Mouse (Mus musculus) heart, adult 2 months (tissue): ENCODE results near the gene Bcl9l. TPM values are rescaled to one million over a fixed set of nuclear protein-coding genes. Genes with fewer than 3 reads are reported as not detected.

Source experiments
- DNase-seq, 2 experiments: peaks; one replicate each; pipeline ENCODE4 v3.0.0; 2021
- H3K27ac ChIP-seq: fragments of 200-600 bp; 2 replicates; pipeline ENCODE4 v1.8.1; 2022
- H3K27me3 ChIP-seq: fragments of 200-500 bp; 2 replicates; pipeline ENCODE4 v1.6.1; 2012; ENCODE audit warnings: mild to moderate bottlenecking, low read length, inconsistent platforms, mixed read lengths; ENCODE audit not compliant: control insufficient read depth, insufficient read depth
- H3K36me3 ChIP-seq: fragments of 200-500 bp; 2 replicates; pipeline ENCODE4 v1.6.1; 2012; ENCODE audit warnings: low read length, inconsistent platforms; ENCODE audit not compliant: control insufficient read depth, insufficient read depth
- H3K4me1 ChIP-seq: fragments of 200-500 bp; 2 replicates; pipeline ENCODE4 v1.6.1; 2011; ENCODE audit warnings: low read length; ENCODE audit not compliant: control insufficient read depth, insufficient read depth
- H3K4me3 ChIP-seq: fragments of 200-600 bp; 2 replicates; pipeline ENCODE4 v1.8.1; 2022
- H3K79me2 ChIP-seq: fragments of 200-500 bp; replicated peaks from 2 replicates; pipeline ENCODE4 v1.6.1; 2012; ENCODE audit warnings: mild to moderate bottlenecking, inconsistent platforms, low read length, moderate library complexity, mixed read lengths; ENCODE audit not compliant: control insufficient read depth, insufficient read depth
- H3K9ac ChIP-seq: fragments of 200-500 bp; 2 replicates; pipeline ENCODE4 v1.6.1; 2012; ENCODE audit warnings: low read depth, mild to moderate bottlenecking, control low read depth, inconsistent platforms, low read length, mixed read lengths
- CTCF ChIP-seq: fragments of 200-600 bp; IDR thresholded peaks from 2 replicates; pipeline ENCODE4 v1.8.1; 2022; ENCODE audit warnings: antibody characterized with exemption, mild to moderate bottlenecking, moderate library complexity
- EP300 ChIP-seq: fragments of 200-500 bp; IDR thresholded peaks from 2 replicates; pipeline ENCODE4 v1.6.1; 2011; ENCODE audit warnings: low read depth, low read length, control low read depth; ENCODE audit not compliant: insufficient read depth
- POLR2A ChIP-seq: fragments of 200-500 bp; IDR thresholded peaks from 2 replicates; pipeline ENCODE4 v1.6.1; 2011; ENCODE audit warnings: mild to moderate bottlenecking, low read depth, low read length, control low read depth; ENCODE audit not compliant: insufficient read depth
- WGBS: fragments of 180-500 bp; shearing (Covaris S2); methylation state at CpG from one replicate; pipeline ENCODE4 v1.1.7; 2018; 5-methylcytosine and 5-hydroxymethylcytosine counted together
- intact Hi-C: fragments of 180-260 bp; cut with DNase I; formaldehyde crosslinking; loops from one replicate; pipeline ENCODE4 v1.15.1; 2025
- polyA plus RNA-seq: library from polyadenylated mRNA; depleted of rRNA; stranded (reverse); fragments of >200 nt; gene quantifications from 2 replicates; pipeline ENCODE4 v1.2.3, GENCODE M21; 2012; rRNA removed
- total RNA-seq, 2 experiments: library from RNA; stranded (reverse); gene quantifications; 2 replicates each; pipeline ENCODE4 v1.2.3; 2021

Bcl9l gene
- total and polyA plus RNA-seq, 3 experiments: 21.5 to 58.7 (median 44.5) TPM

DNA sequence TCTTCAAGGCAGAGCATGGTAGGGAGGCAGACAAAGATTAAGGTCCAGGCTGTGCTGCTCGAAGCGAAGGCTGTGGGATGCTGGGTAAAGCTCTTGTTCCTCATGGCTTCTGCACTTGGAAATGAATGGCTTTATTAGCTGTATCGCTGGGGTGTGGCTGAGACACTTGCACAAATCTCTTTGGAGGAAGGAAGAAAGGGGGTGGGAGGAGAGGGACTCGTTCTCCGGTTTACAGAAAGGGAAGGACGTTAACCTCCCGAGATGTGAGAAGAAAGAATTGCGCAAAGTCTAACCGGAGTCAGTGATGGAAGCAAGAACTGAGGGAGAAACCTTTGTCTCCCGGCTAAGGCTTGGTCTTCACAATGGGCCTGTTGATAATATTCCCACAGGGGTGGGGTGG lies 68.5 kb downstream of the Bcl9l start:
- 63% methylated on average over 10 of the region's 10 CpGs for WGBS
- Histone ChIP-seq H3K9ac (no peak overlapping the region), H3K36me3 (no peaks in the 10 kb centered on the region), H3K4me3 (no peak overlapping the region), H3K79me2 (no peaks in the 10 kb centered on the region), H3K4me1 (no peaks in the 10 kb centered on the region), H3K27ac (no peak overlapping the region), H3K27me3 (no peaks in the 10 kb centered on the region)
- TF ChIP-seq POLR2A (no peak), EP300 (no peak), CTCF (no peak)
- no peak for DNase-seq
- intact Hi-C loops: no loop called here

DNA sequence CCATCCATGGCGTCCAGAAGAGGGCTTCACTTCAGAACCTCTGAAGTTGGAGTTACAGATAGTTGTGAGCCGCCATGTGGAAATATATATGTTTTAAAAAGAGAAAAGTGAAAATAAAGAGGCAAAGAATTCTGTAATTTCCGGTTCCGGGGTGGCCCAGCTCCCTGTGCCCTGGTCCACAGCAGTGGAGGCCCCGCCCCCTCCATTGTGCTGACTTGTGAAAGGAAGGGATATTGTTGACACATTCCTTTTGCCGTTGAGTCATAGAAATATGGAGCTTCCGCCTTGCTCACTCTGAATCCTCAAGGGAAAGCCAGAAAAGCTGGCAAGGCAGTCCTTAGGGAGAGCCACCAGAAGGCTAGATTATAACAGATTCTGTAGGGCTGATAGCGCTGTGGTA lies 69.5 kb downstream of the Bcl9l start:
- no peak overlapping the region for H3K27ac ChIP-seq
- intact Hi-C loops: no loop called here
- DNase-seq: peak in 1 of 2 experiments; percentile 44
- H3K4me1 ChIP-seq: no peaks in the 10 kb centered on the region
- H3K4me3 ChIP-seq: no peak overlapping the region
- H3K79me2 ChIP-seq: no peaks in the 10 kb centered on the region
- WGBS: 54% methylated on average over 8 of the region's 8 CpGs
- no peak for TF ChIP-seq EP300
- TF ChIP-seq POLR2A: no peak
- TF ChIP-seq CTCF: no peak
- H3K27me3 ChIP-seq: no peaks in the 10 kb centered on the region
- no peaks in the 10 kb centered on the region for H3K36me3 ChIP-seq
- no peak overlapping the region for H3K9ac ChIP-seq

Other genes with a start within 250 kb of the Bcl9l start
- 10 to 100 TPM; 17.8 to 18.7 TPM for gene Cbl, start 248.8 kb upstream of the Bcl9l start, total RNA-seq
- gene Cbl, start 248.8 kb upstream of the Bcl9l start, polyA plus RNA-seq: 5.0 and 11.8 TPM in 2 replicates
- not detected for gene Ccdc153, start 242.1 kb upstream of the Bcl9l start, total RNA-seq
- 1.6 TPM in 1 of 2 replicates, not detected in the other for gene Ccdc153, start 242.1 kb upstream of the Bcl9l start, polyA plus RNA-seq
- gene Pdzd3, start 231.4 kb upstream of the Bcl9l start, total RNA-seq: 1 to 10 TPM; 3.4 to 4.2 TPM
- gene Pdzd3, start 231.4 kb upstream of the Bcl9l start, polyA plus RNA-seq: 1.7 and 3.3 TPM in 2 replicates
- 10 to 100 TPM; 20.3 to 21.7 TPM for gene Nlrx1, start 214.2 kb upstream of the Bcl9l start, total RNA-seq
- gene Nlrx1, start 214.2 kb upstream of the Bcl9l start, polyA plus RNA-seq: 16.1 and 19.0 TPM in 2 replicates
- gene Abcg4, start 194.2 kb upstream of the Bcl9l start, total RNA-seq: under 1 TPM; 0.42 to 0.75 TPM
- gene Abcg4, start 194.2 kb upstream of the Bcl9l start, polyA plus RNA-seq: 1.9 and 2.1 TPM in 2 replicates
- 10 to 100 TPM in 1 of 2 experiments, 1 to 10 TPM in 1; 6.9 to 10.2 TPM for gene Hinfp, start 177.2 kb upstream of the Bcl9l start, total RNA-seq
- gene Hinfp, start 177.2 kb upstream of the Bcl9l start, polyA plus RNA-seq: 12.6 and 16.0 TPM in 2 replicates
- gene C2cd2l, start 162.5 kb upstream of the Bcl9l start, total RNA-seq: 10 to 100 TPM; 14.4 to 15.7 TPM
- gene C2cd2l, start 162.5 kb upstream of the Bcl9l start, polyA plus RNA-seq: 20.4 and 29.9 TPM in 2 replicates
- 10 to 100 TPM; 18.9 to 20.6 TPM for gene Dpagt1, start 156.8 kb upstream of the Bcl9l start, total RNA-seq
- gene Dpagt1, start 156.8 kb upstream of the Bcl9l start, polyA plus RNA-seq: 34.3 and 51.3 TPM in 2 replicates
- gene H2afx, start 148.1 kb upstream of the Bcl9l start, total RNA-seq: 10 to 100 TPM; 12.8 TPM
- gene H2afx, start 148.1 kb upstream of the Bcl9l start, polyA plus RNA-seq: 12.7 and 14.2 TPM in 2 replicates
- gene Hmbs, start 138.6 kb upstream of the Bcl9l start, total RNA-seq: 10 to 100 TPM; 39.8 to 49.3 TPM
- gene Hmbs, start 138.6 kb upstream of the Bcl9l start, polyA plus RNA-seq: 37.8 and 51.3 TPM in 2 replicates
- gene Vps11, start 121.2 kb upstream of the Bcl9l start, total RNA-seq: 10 to 100 TPM; 13.9 to 15.3 TPM
- gene Vps11, start 121.2 kb upstream of the Bcl9l start, polyA plus RNA-seq: 15.5 and 17.9 TPM in 2 replicates
- 10 to 100 TPM; 73.9 to 79.6 TPM for gene Hyou1, start 103.3 kb upstream of the Bcl9l start, total RNA-seq
- gene Hyou1, start 103.3 kb upstream of the Bcl9l start, polyA plus RNA-seq: 23.1 and 41.1 TPM in 2 replicates
- gene Slc37a4, start 86.0 kb upstream of the Bcl9l start, total RNA-seq: 10 to 100 TPM; 20.9 to 24.8 TPM
- gene Slc37a4, start 86.0 kb upstream of the Bcl9l start, polyA plus RNA-seq: 38.9 and 62.9 TPM in 2 replicates
- 100 to 1,000 TPM; 735 to 889 TPM for gene Rps25, start 75.7 kb upstream of the Bcl9l start, total RNA-seq
- 162 and 268 TPM in 2 replicates for gene Rps25, start 75.7 kb upstream of the Bcl9l start, polyA plus RNA-seq
- 10 to 100 TPM; 34.9 to 36.2 TPM for gene Trappc4, start 75.2 kb upstream of the Bcl9l start, total RNA-seq
- 28.2 and 39.9 TPM in 2 replicates for gene Trappc4, start 75.2 kb upstream of the Bcl9l start, polyA plus RNA-seq
- gene Ccdc84, start 64.3 kb upstream of the Bcl9l start, total RNA-seq: 1 to 10 TPM; 5.5 to 5.7 TPM
- 10.5 and 18.1 TPM in 2 replicates for gene Ccdc84, start 64.3 kb upstream of the Bcl9l start, polyA plus RNA-seq
- gene Foxr1, start 41.7 kb upstream of the Bcl9l start, total RNA-seq: not detected
- not detected in 2 replicates for gene Foxr1, start 41.7 kb upstream of the Bcl9l start, polyA plus RNA-seq
- gene Upk2, start 27.8 kb upstream of the Bcl9l start, total RNA-seq: not detected
- gene Upk2, start 27.8 kb upstream of the Bcl9l start, polyA plus RNA-seq: 0.47 and 0.53 TPM in 2 replicates
- gene Cxcr5, start 79.1 kb downstream of the Bcl9l start, total RNA-seq: under 1 TPM; 0.41 to 0.42 TPM
- 0.59 and 1.7 TPM in 2 replicates for gene Cxcr5, start 79.1 kb downstream of the Bcl9l start, polyA plus RNA-seq
- 10 to 100 TPM; 75.6 to 88.4 TPM for gene Ddx6, start 122.1 kb downstream of the Bcl9l start, total RNA-seq
- 14.3 and 26.7 TPM in 2 replicates for gene Ddx6, start 122.1 kb downstream of the Bcl9l start, polyA plus RNA-seq
- not detected for gene Treh, start 190.4 kb downstream of the Bcl9l start, total RNA-seq
- not detected in 2 replicates for gene Treh, start 190.4 kb downstream of the Bcl9l start, polyA plus RNA-seq